Mouse (Mus musculus) intestine, embryonic 15.5 days (tissue): ENCODE measurements at regions not wholly inside any gene's neighbourhood (a gene's known extent, or its start where the extent isn't known, plus 50 kb on each side); places are given as distances from the start of the nearest gene placed in this dataset.

ENCODE experiments used
- ATAC-seq: fragments of 200-750 bp; cut with Nextera tagmentation; 2 replicates; pipeline ENCODE4 v1.8.0; 2017; ENCODE audit warnings: moderate TSS enrichment, moderate library complexity
- H3K27ac ChIP-seq: fragments of 300-500 bp; sonication (generic); 2 replicates; pipeline ENCODE4 v1.5.1; 2015; ENCODE audit warnings: mild to moderate bottlenecking, inconsistent platforms
- H3K27me3 ChIP-seq: fragments of 300-500 bp; sonication (generic); replicated peaks from 2 replicates; pipeline ENCODE4 v1.6.1; 2015; ENCODE audit warnings: inconsistent platforms
- H3K36me3 ChIP-seq: fragments of 300-500 bp; sonication (generic); 2 replicates; pipeline ENCODE4 v1.6.1; 2015; ENCODE audit warnings: inconsistent platforms
- H3K4me1 ChIP-seq: fragments of 300-500 bp; sonication (generic); replicated peaks from 2 replicates; pipeline ENCODE4 v1.6.1; 2015; ENCODE audit warnings: inconsistent platforms
- H3K4me2 ChIP-seq: fragments of 300-500 bp; sonication (generic); replicated peaks from 2 replicates; pipeline ENCODE4 v1.6.1; 2015; ENCODE audit warnings: mild to moderate bottlenecking, inconsistent platforms
- H3K4me3 ChIP-seq: fragments of 300-500 bp; sonication (generic); replicated peaks from 2 replicates; pipeline ENCODE4 v1.5.1; 2015; ENCODE audit warnings: inconsistent platforms
- H3K9ac ChIP-seq: fragments of 300-500 bp; sonication (generic); 2 replicates; pipeline ENCODE4 v1.6.1; 2015; ENCODE audit warnings: inconsistent platforms
- H3K9me3 ChIP-seq: fragments of 300-500 bp; sonication (generic); 2 replicates; pipeline ENCODE4 v1.6.1; 2016; ENCODE audit warnings: inconsistent platforms
- WGBS: fragments of 180-500 bp; shearing (Covaris S2); methylation state at CpG from one replicate; pipeline ENCODE4 v1.1.7; 2015; 5-methylcytosine and 5-hydroxymethylcytosine counted together

GRCm38 (mm10) chr8:126851780-126852179 is 93.9 kb downstream of the Tomm20 start:
- no peak overlapping the region for H3K9ac ChIP-seq
- peak overlapping the region; percentile 54; the same call in 1 of the 2 replicates for H3K27ac ChIP-seq
- H3K4me2 ChIP-seq: no peak overlapping the region
- H3K36me3 ChIP-seq: no peaks in the 10 kb centered on the region
- no peak for ATAC-seq
- H3K27me3 ChIP-seq: no peaks in the 10 kb centered on the region
- peaks cover 47% of the 10 kb centered on the region for H3K4me1 ChIP-seq
- 80% methylated on average over 3 of the region's 3 CpGs for WGBS
- H3K4me3 ChIP-seq: no peak overlapping the region
- no peaks in the 10 kb centered on the region for H3K9me3 ChIP-seq

GRCm38 (mm10) chr8:126850189-126850535 is 95.5 kb downstream of the Tomm20 start:
- Histone ChIP-seq H3K9me3 (no peaks in the 10 kb centered on the region), H3K4me3 (no peak overlapping the region), H3K4me2 (no peak overlapping the region), H3K4me1 (peaks cover 45% of the 10 kb centered on the region), H3K36me3 (no peaks in the 10 kb centered on the region), H3K27me3 (no peaks in the 10 kb centered on the region), H3K9ac (no peak overlapping the region), H3K27ac (peak overlapping the region; percentile 86)
- WGBS: 39% methylated on average over 1 of the region's 1 CpGs
- ATAC-seq: no peak; the same call in 1 of the 2 replicates

- Histone ChIP-seq H3K4me1 (peaks cover 42% of the 10 kb centered on the region), H3K9ac (no peak overlapping the region), H3K4me3 (no peak overlapping the region), H3K36me3 (no peaks in the 10 kb centered on the region), H3K9me3 (no peaks in the 10 kb centered on the region), H3K27ac (peak overlapping the region; percentile 86), H3K27me3 (no peaks in the 10 kb centered on the region), H3K4me2 (no peak overlapping the region)
- peak; percentile 73 for ATAC-seq
- WGBS: 27% methylated on average over 9 of the region's 9 CpGs
Observed at GRCm38 (mm10) chr8:126849411-126850188, 96.0 kb downstream of the Tomm20 start.

- no peak for ATAC-seq
- Histone ChIP-seq H3K9me3 (no peaks in the 10 kb centered on the region), H3K27me3 (no peaks in the 10 kb centered on the region), H3K36me3 (no peaks in the 10 kb centered on the region), H3K4me1 (peaks cover 37% of the 10 kb centered on the region), H3K27ac (0 out of 2 replicates have a peak overlapping the region, but pooled peaks have one; percentile 6), H3K4me2 (no peak overlapping the region), H3K4me3 (no peak overlapping the region), H3K9ac (no peak overlapping the region)
- WGBS: 84% methylated on average over 13 of the region's 13 CpGs
Observed at GRCm38 (mm10) chr8:126848369-126849105, 97.1 kb downstream of the Tomm20 start.

GRCm38 (mm10) chr8:126847664-126848353 is 97.8 kb downstream of the Tomm20 start:
- 47% methylated on average over 8 of the region's 8 CpGs for WGBS
- peak; percentile 11; the same call in 1 of the 2 replicates for ATAC-seq

GRCm38 (mm10) chr8:126846188-126846565 is 99.5 kb downstream of the Tomm20 start:
- no peak for ATAC-seq
- H3K27me3 ChIP-seq: no peaks in the 10 kb centered on the region
- H3K27ac ChIP-seq: no peak overlapping the region
- no peak overlapping the region for H3K9ac ChIP-seq
- no peak overlapping the region for H3K4me3 ChIP-seq
- H3K4me2 ChIP-seq: no peak overlapping the region
- no peaks in the 10 kb centered on the region for H3K36me3 ChIP-seq
- peaks cover 31% of the 10 kb centered on the region for H3K4me1 ChIP-seq
- no peaks in the 10 kb centered on the region for H3K9me3 ChIP-seq
- 54% methylated on average over 3 of the region's 3 CpGs for WGBS

More at GRCm38 (mm10) chr8:126847664-126848353, 97.8 kb downstream of the Tomm20 start:
- no peak overlapping the region for H3K4me2 ChIP-seq
- H3K4me3 ChIP-seq: no peak overlapping the region
- H3K36me3 ChIP-seq: no peaks in the 10 kb centered on the region
- H3K27me3 ChIP-seq: no peaks in the 10 kb centered on the region
- no peak overlapping the region for H3K27ac ChIP-seq
- H3K4me1 ChIP-seq: peaks cover 37% of the 10 kb centered on the region
- H3K9me3 ChIP-seq: no peaks in the 10 kb centered on the region
- no peak overlapping the region for H3K9ac ChIP-seq

GRCm38 (mm10) chr8:126845530-126846187 is 100.0 kb downstream of the Tomm20 start:
- no peak for ATAC-seq
- no peaks in the 10 kb centered on the region for H3K36me3 ChIP-seq
- no peaks in the 10 kb centered on the region for H3K9me3 ChIP-seq
- H3K9ac ChIP-seq: no peak overlapping the region
- peaks cover 31% of the 10 kb centered on the region for H3K4me1 ChIP-seq
- WGBS: 79% methylated on average over 14 of the region's 14 CpGs
- H3K4me3 ChIP-seq: no peak overlapping the region
- H3K27ac ChIP-seq: no peak overlapping the region
- H3K4me2 ChIP-seq: no peak overlapping the region
- no peaks in the 10 kb centered on the region for H3K27me3 ChIP-seq

- Histone ChIP-seq H3K9me3 (no peaks in the 10 kb centered on the region), H3K4me2 (no peak overlapping the region), H3K4me3 (no peak overlapping the region), H3K4me1 (peaks cover 28% of the 10 kb centered on the region), H3K27me3 (no peaks in the 10 kb centered on the region), H3K9ac (no peak overlapping the region), H3K36me3 (no peaks in the 10 kb centered on the region), H3K27ac (no peak overlapping the region)
- 63% methylated on average over 4 of the region's 4 CpGs for WGBS
- ATAC-seq: no peak
Observed at GRCm38 (mm10) chr8:126844627-126845026, 101.0 kb downstream of the Tomm20 start.

GRCm38 (mm10) chr8:126841187-126841586 is 104.5 kb downstream of the Tomm20 start:
- WGBS: 79% methylated on average over 7 of the region's 7 CpGs
- ATAC-seq: no peak
- H3K4me1 ChIP-seq: peaks cover 30% of the 10 kb centered on the region
- no peak overlapping the region for H3K9ac ChIP-seq
- no peaks in the 10 kb centered on the region for H3K27me3 ChIP-seq
- no peaks in the 10 kb centered on the region for H3K9me3 ChIP-seq
- no peak overlapping the region for H3K4me3 ChIP-seq
- H3K36me3 ChIP-seq: no peaks in the 10 kb centered on the region
- H3K27ac ChIP-seq: no peak overlapping the region
- H3K4me2 ChIP-seq: no peak overlapping the region

- Histone ChIP-seq H3K4me2 (peak overlapping the region; percentile 37), H3K27me3 (no peaks in the 10 kb centered on the region), H3K9me3 (no peaks in the 10 kb centered on the region), H3K4me1 (peaks cover 30% of the 10 kb centered on the region), H3K4me3 (no peak overlapping the region), H3K9ac (no peak overlapping the region), H3K36me3 (no peaks in the 10 kb centered on the region), H3K27ac (peak overlapping the region; percentile 83)
- WGBS: 16% methylated on average over 5 of the region's 5 CpGs
- ATAC-seq: peak; percentile 83
Observed at GRCm38 (mm10) chr8:126839712-126840355, 105.8 kb downstream of the Tomm20 start.

- Histone ChIP-seq H3K4me3 (no peak overlapping the region), H3K9me3 (no peaks in the 10 kb centered on the region), H3K36me3 (no peaks in the 10 kb centered on the region), H3K27me3 (no peaks in the 10 kb centered on the region), H3K4me1 (peaks cover 35% of the 10 kb centered on the region), H3K27ac (peak overlapping the region; percentile 83), H3K9ac (0 out of 2 replicates have a peak overlapping the region, but pooled peaks have one; percentile 17), H3K4me2 (peak overlapping the region; percentile 37)
- peak; percentile 55 for ATAC-seq
- WGBS: 1% methylated on average over 8 of the region's 8 CpGs
Observed at GRCm38 (mm10) chr8:126839039-126839711, 106.5 kb downstream of the Tomm20 start.
